Mouse (Mus musculus) brain, embryonic 14.5 days (tissue): ENCODE measurements around the gene Swsap1.

Source experiments
- CTCF ChIP-seq: fragments of 200-500 bp; IDR thresholded peaks from 2 replicates; pipeline ENCODE4 v1.5.1; 2012; ENCODE audit warnings: inconsistent platforms, mild to moderate bottlenecking, moderate library complexity, borderline replicate concordance; ENCODE audit not compliant: insufficient read depth, insufficient read length; ENCODE audit errors: extremely low read depth
- POLR2A ChIP-seq: fragments of 200-500 bp; IDR thresholded peaks from 2 replicates; pipeline ENCODE4 v1.6.1; 2012; ENCODE audit warnings: mild to moderate bottlenecking, inconsistent platforms, borderline replicate concordance; ENCODE audit not compliant: poor library complexity, insufficient read depth, insufficient read length, severe bottlenecking; ENCODE audit errors: extremely low read depth

- TF ChIP-seq POLR2A: no peak
- no peak for TF ChIP-seq CTCF
These were observed 11.3 kb upstream of the Swsap1 start for GRCm38 (mm10) chr9:21944267-21944666.
